Mouse (Mus musculus) lung, adult 2 months (tissue): ENCODE results near the gene Vezf1.

ENCODE experiments used
- CTCF ChIP-seq: fragments of 200-500 bp; IDR thresholded peaks from 2 replicates; pipeline ENCODE4 v1.5.1; 2011; ENCODE audit warnings: mild to moderate bottlenecking, low read length, control low read depth; ENCODE audit not compliant: insufficient read depth
- POLR2A ChIP-seq: fragments of 200-500 bp; IDR thresholded peaks from 2 replicates; pipeline ENCODE4 v1.6.1; 2011; ENCODE audit warnings: low read depth, mild to moderate bottlenecking, control low read depth, low read length, borderline replicate concordance; ENCODE audit errors: extremely low read depth

GRCm38 (mm10) chr11:88023933-88024332, 44.1 kb upstream of the Vezf1 start:
- no peak for TF ChIP-seq POLR2A
- TF ChIP-seq CTCF, result no peak
